ENCODE assay signal across 12 mouse cellular contexts in genomic region chr3:109496461-109496860, GRCm38 (mm10).
DNase-seq lines count a peak whose midpoint lies in the region; ATAC-seq lines count a peak whose summit lies in the region.
"Had no signal": no experiment of that assay in that cellular context is flagged by ENCODE, and none has a peak within 500 bp of the region (broad histone marks: within the 10 kb centered on the region; RNA-seq: fewer than 3 reads in every experiment).

No protein-coding gene starts in this region.

- no peaks in the 10 kb centered on the region for H3K36me3 ChIP-seq in forebrain, embryonic 11.5 days (ENCODE audit: control insufficient read depth, insufficient read depth, low read length)
- H3K36me3 ChIP-seq in forebrain, embryonic 16.5 days (ENCODE audit: control insufficient read depth, insufficient read depth): no peaks in the 10 kb centered on the region
- H3K36me3 ChIP-seq in hindbrain, embryonic 10.5 days: no peaks in the 10 kb centered on the region
- H3K36me3 ChIP-seq in neural tube, embryonic 13.5 days: no peaks in the 10 kb centered on the region
- H3K36me3 ChIP-seq: heart, embryonic 15.5 days had no signal

- H3K9ac ChIP-seq in forebrain, embryonic 11.5 days (ENCODE audit: low read length): no peak overlapping the region
- H3K9ac ChIP-seq in forebrain, embryonic 16.5 days (replicated peaks; ENCODE audit: low read depth, low read length): no peak overlapping the region
- no peak overlapping the region for H3K9ac ChIP-seq in neural tube, embryonic 13.5 days
- H3K9ac ChIP-seq: heart, embryonic 15.5 days; liver, postnatal 0 days had no signal

- DNase-seq in forebrain, embryonic 11.5 days (ENCODE audit: low spot score): no peak
- peak; percentile 12 for DNase-seq in hindbrain, embryonic 10.5 days (ENCODE audit: low spot score)
- DNase-seq in mesoderm, embryonic 11.5 days (ENCODE audit: low read depth, low spot score): peak; percentile 56
- no peak for DNase-seq in layer of hippocampus, postnatal 14 days (ENCODE audit: low spot score in 2 of 2)
- DNase-seq: liver, postnatal 0 days; right cerebral cortex, postnatal 4 days had no signal

- ATAC-seq in forebrain, embryonic 11.5 days (replicated peaks; ENCODE audit: low FRiP score): peak; percentile 43; the same call in 1 of the 2 replicates
- no peak for ATAC-seq in forebrain, embryonic 16.5 days
- peak; percentile 71 for ATAC-seq in neural tube, embryonic 13.5 days (ENCODE audit: low read depth)
- ATAC-seq in erythroblast, adult 5-6 weeks (replicated peaks; ENCODE audit: low FRiP score, poor library complexity, severe bottlenecking): no peak
- ATAC-seq: liver, postnatal 0 days had no signal

- no peak overlapping the region for H3K4me2 ChIP-seq in forebrain, embryonic 11.5 days (ENCODE audit: low read depth, low read length, severe bottlenecking)
- no peak overlapping the region for H3K4me2 ChIP-seq in forebrain, embryonic 16.5 days (ENCODE audit: low read length)
- no peak overlapping the region for H3K4me2 ChIP-seq in neural tube, embryonic 13.5 days
- H3K4me2 ChIP-seq: heart, embryonic 15.5 days had no signal

- no peaks in the 10 kb centered on the region for H3K4me1 ChIP-seq in forebrain, embryonic 11.5 days (replicated peaks; ENCODE audit: control insufficient read depth, insufficient read depth, low read length)
- H3K4me1 ChIP-seq in forebrain, embryonic 16.5 days (replicated peaks; ENCODE audit: control insufficient read depth, insufficient read depth, low read length): peaks cover 3% of the 10 kb centered on the region; the same call in 1 of the 2 replicates
- no peaks in the 10 kb centered on the region; the same call in 1 of the 2 replicates for H3K4me1 ChIP-seq in hindbrain, embryonic 10.5 days (replicated peaks)
- peaks cover 24% of the 10 kb centered on the region for H3K4me1 ChIP-seq in neural tube, embryonic 13.5 days (replicated peaks)

- no peaks in the 10 kb centered on the region for H3K9me3 ChIP-seq in forebrain, embryonic 11.5 days (ENCODE audit: control insufficient read depth, low read length)
- H3K9me3 ChIP-seq in forebrain, embryonic 16.5 days (ENCODE audit: control insufficient read depth, low read length): no peaks in the 10 kb centered on the region
- no peaks in the 10 kb centered on the region for H3K9me3 ChIP-seq in hindbrain, embryonic 10.5 days
- H3K9me3 ChIP-seq in neural tube, embryonic 13.5 days: no peaks in the 10 kb centered on the region
- H3K9me3 ChIP-seq: heart, embryonic 15.5 days had no signal

- no peaks in the 10 kb centered on the region for H3K27me3 ChIP-seq in forebrain, embryonic 11.5 days (ENCODE audit: control insufficient read depth, insufficient read depth, low read length)
- no peaks in the 10 kb centered on the region for H3K27me3 ChIP-seq in forebrain, embryonic 16.5 days (replicated peaks; ENCODE audit: control insufficient read depth, insufficient read depth, low read length)
- H3K27me3 ChIP-seq in hindbrain, embryonic 10.5 days (ENCODE audit: insufficient read depth, poor library complexity, severe bottlenecking): no peaks in the 10 kb centered on the region
- H3K27me3 ChIP-seq in neural tube, embryonic 13.5 days: no peaks in the 10 kb centered on the region
- H3K27me3 ChIP-seq: heart, embryonic 15.5 days had no signal

- WGBS in forebrain, embryonic 11.5 days: 61% methylated on average over 5 of the region's 5 CpGs
- WGBS in forebrain, embryonic 16.5 days: 27% methylated on average over 5 of the region's 5 CpGs
- WGBS in hindbrain, embryonic 10.5 days: 71% methylated on average over 5 of the region's 5 CpGs
- 13% methylated on average over 5 of the region's 5 CpGs for WGBS in neural tube, embryonic 13.5 days

- no peak overlapping the region for H3K27ac ChIP-seq in forebrain, embryonic 11.5 days (ENCODE audit: low read depth, low read length)
- H3K27ac ChIP-seq in forebrain, embryonic 16.5 days (ENCODE audit: low read length): no peak overlapping the region
- H3K27ac ChIP-seq in hindbrain, embryonic 10.5 days: no peak overlapping the region
- H3K27ac ChIP-seq in neural tube, embryonic 13.5 days (replicated peaks): peak overlapping the region; percentile 19; the same call in 1 of the 2 replicates
- H3K27ac ChIP-seq: heart, embryonic 15.5 days; kidney, postnatal 0 days; macrophage had no signal

- H3K4me3 ChIP-seq in forebrain, embryonic 11.5 days (ENCODE audit: low read depth, low read length): no peak overlapping the region
- H3K4me3 ChIP-seq in forebrain, embryonic 16.5 days (replicated peaks; ENCODE audit: low read length): no peak overlapping the region
- H3K4me3 ChIP-seq in hindbrain, embryonic 10.5 days: no peak overlapping the region
- no peak overlapping the region for H3K4me3 ChIP-seq in neural tube, embryonic 13.5 days
- H3K4me3 ChIP-seq: heart, embryonic 15.5 days had no signal

Comparison
In these comparisons a context has a peak if more than half of its experiments do, and no peak if none do; other contexts are left out.
1. ATAC-seq: peak in forebrain, embryonic 11.5 days (single experiment) and neural tube, embryonic 13.5 days (single experiment); none in forebrain, embryonic 16.5 days (single experiment) and erythroblast, adult 5-6 weeks (single experiment).
2. DNase-seq: peak in hindbrain, embryonic 10.5 days (single experiment) and mesoderm, embryonic 11.5 days (single experiment); none in forebrain, embryonic 11.5 days (single experiment) and layer of hippocampus, postnatal 14 days (0 of 2).